Mouse (Mus musculus) C2C12 (cell line): ENCODE data around the gene Gm20715.

Experiments used
- CTCF ChIP-seq: IDR thresholded peaks from one replicate; pipeline ENCODE4 v1.5.1; 2011; ENCODE audit not compliant: control insufficient read depth, insufficient read depth, insufficient read length
- FOSL1 ChIP-seq: IDR thresholded peaks from one replicate; pipeline ENCODE4 v1.8.0; 2011; ENCODE audit warnings: mild to moderate bottlenecking, low read length; ENCODE audit not compliant: poor library complexity, insufficient read depth, severe bottlenecking
- MAX ChIP-seq: IDR thresholded peaks from one replicate; pipeline ENCODE4 v1.6.1; 2011; ENCODE audit warnings: mild to moderate bottlenecking, control low read depth

- no peak for TF ChIP-seq CTCF
- no peak for TF ChIP-seq MAX
- no peak for TF ChIP-seq FOSL1
Measured at GRCm38 (mm10) chr7:6430342-6430741, 20.3 kb downstream of the Gm20715 start.
